Mouse (Mus musculus) limb, embryonic 11.5 days (tissue): ENCODE measurements around the gene Napsa. TPM values are rescaled to one million over a fixed set of nuclear protein-coding genes. Genes with fewer than 3 reads are reported as not detected.
A peak's percentile ranks its signal among the peaks of the same experiment; 100 is the strongest.

Experiments used
- ATAC-seq: fragments of 200-750 bp; cut with Nextera tagmentation; 2 replicates; pipeline ENCODE4 v1.8.0; 2017; ENCODE audit warnings: low read depth; ENCODE audit not compliant: insufficient number of reproducible peaks, low FRiP score, low TSS enrichment
- DNase-seq: peaks from one replicate; pipeline ENCODE4 v3.0.0-alpha.2; 2015; ENCODE audit warnings: low spot score
- H3K27ac ChIP-seq: fragments of 300-500 bp; sonication (generic); replicated peaks from 2 replicates; pipeline ENCODE4 v1.5.1; 2014; ENCODE audit warnings: low read depth, mild to moderate bottlenecking, low read length
- H3K27me3 ChIP-seq: fragments of 300-500 bp; sonication (generic); 2 replicates; pipeline ENCODE4 v1.6.1; 2014; ENCODE audit warnings: mild to moderate bottlenecking, low read length, mixed read lengths; ENCODE audit not compliant: control insufficient read depth, insufficient read depth
- H3K36me3 ChIP-seq: fragments of 300-500 bp; sonication (generic); 2 replicates; pipeline ENCODE4 v1.6.1; 2014; ENCODE audit warnings: mild to moderate bottlenecking, low read length, moderate library complexity, mixed read lengths; ENCODE audit not compliant: control insufficient read depth, insufficient read depth
- H3K4me1 ChIP-seq: fragments of 300-500 bp; sonication (generic); 2 replicates; pipeline ENCODE4 v1.6.1; 2014; ENCODE audit warnings: low read length, mixed read lengths; ENCODE audit not compliant: control insufficient read depth, insufficient read depth
- H3K4me2 ChIP-seq: fragments of 300-500 bp; sonication (generic); 2 replicates; pipeline ENCODE4 v1.6.1; 2014; ENCODE audit warnings: low read depth, mild to moderate bottlenecking, moderate library complexity; ENCODE audit not compliant: severe bottlenecking
- H3K4me3 ChIP-seq: fragments of 300-500 bp; sonication (generic); 2 replicates; pipeline ENCODE4 v1.5.1; 2014; ENCODE audit warnings: low read depth, low read length
- H3K9ac ChIP-seq: fragments of 300-500 bp; sonication (generic); 2 replicates; pipeline ENCODE4 v1.6.1; 2014; ENCODE audit warnings: mild to moderate bottlenecking, low read length
- H3K9me3 ChIP-seq: fragments of 300-500 bp; sonication (generic); 2 replicates; pipeline ENCODE4 v1.6.1; 2016; ENCODE audit warnings: low read length; ENCODE audit not compliant: control insufficient read depth
- WGBS: fragments of 180-500 bp; shearing (Covaris S2); extraction: QIAGEN DNeasy Blood & Tissue Kit; methylation state at CpG from one replicate; pipeline ENCODE4 v1.1.7; 2014; 5-methylcytosine and 5-hydroxymethylcytosine counted together
- polyA plus RNA-seq: library from polyadenylated mRNA; unstranded; fragments of >200 nt; fragmentation: Nextera tagmentation; extraction: Ambion mirVana; gene quantifications from 2 replicates; pipeline ENCODE4 v1.2.1, GENCODE M21; 2014

Napsa gene
- polyA plus RNA-seq, 1 experiment from 2014 or later: 0.61 TPM

DNA sequence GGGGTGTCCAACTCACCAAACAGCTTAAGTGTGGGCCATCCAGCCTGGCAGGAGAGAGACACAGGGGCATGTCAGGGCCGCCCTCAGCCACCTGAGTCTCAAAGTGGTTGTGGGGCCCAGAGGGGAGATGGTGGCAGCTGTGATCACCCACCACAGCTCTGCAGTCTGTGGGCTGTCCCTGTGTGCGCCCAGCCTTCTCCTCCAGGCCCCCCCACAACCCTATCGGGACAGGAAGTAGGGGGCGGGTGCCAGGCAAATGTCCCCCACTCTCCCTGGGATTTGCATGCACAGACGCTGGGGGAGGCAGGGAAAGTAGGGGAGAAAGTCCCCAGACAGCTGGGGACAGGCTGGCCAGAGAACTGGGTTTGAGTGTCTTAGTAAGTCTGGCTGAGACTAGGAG lies 41.0 kb upstream of the Napsa start:
- no peak overlapping the region for H3K9ac ChIP-seq
- no peaks in the 10 kb centered on the region for H3K9me3 ChIP-seq
- no peak overlapping the region for H3K4me3 ChIP-seq
- peaks cover 15% of the 10 kb centered on the region for H3K36me3 ChIP-seq
- no peak for DNase-seq
- ATAC-seq: no peak
- WGBS: 42% methylated on average over 5 of the region's 5 CpGs
- peaks cover 13% of the 10 kb centered on the region; the same call in 1 of the 2 replicates for H3K27me3 ChIP-seq
- no peak overlapping the region for H3K27ac ChIP-seq
- H3K4me1 ChIP-seq: no peaks in the 10 kb centered on the region
- no peak overlapping the region for H3K4me2 ChIP-seq

DNA sequence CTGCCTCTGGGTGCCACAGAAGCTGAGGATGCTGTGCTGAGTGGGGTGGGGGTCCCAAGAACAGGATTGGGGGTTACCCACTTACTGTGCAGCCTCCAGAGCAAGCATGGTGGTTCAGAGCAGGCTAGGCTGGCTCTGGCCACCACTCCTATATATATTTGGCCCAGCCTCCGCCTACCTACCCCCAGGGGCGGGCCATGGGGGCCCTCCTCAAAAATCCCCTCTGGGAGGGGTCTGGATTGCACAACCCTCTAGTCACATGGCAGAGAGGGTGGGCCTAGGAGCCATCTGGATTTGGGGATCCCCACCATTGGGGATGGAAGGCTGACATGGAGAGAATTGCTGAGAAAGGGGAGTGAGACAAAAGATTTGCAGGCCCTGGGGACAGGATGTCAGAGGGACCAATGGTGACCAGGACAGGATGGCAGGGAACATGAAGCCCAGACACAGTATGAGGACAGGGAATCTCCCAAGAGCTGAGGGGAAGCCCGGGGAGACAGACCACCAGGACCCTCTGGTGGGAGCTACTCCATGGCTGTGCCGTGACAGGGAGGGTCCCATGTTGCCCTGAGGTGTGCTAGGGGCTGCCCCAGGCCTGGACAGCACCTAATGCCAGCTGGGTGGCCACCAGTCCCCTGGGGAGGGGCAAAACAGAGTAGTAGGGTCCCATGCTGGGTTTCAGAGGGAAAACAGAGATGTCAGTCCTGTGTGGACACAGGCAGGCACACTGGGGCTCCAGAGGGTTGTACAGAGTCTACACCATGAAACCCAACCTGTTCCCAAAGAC lies 40.0 kb upstream of the Napsa start, which contains the start of gene Spib:
Spib (minus strand) TSS at position 126 of the 787 bp plus-strand sequence.
- peaks cover 17% of the 10 kb centered on the region for H3K36me3 ChIP-seq
- H3K9me3 ChIP-seq: no peaks in the 10 kb centered on the region
- no peak within 1 kb of the TSS for H3K4me3 ChIP-seq
- DNase-seq (no peak), ATAC-seq (no peak)
- H3K4me1 ChIP-seq: no peaks in the 10 kb centered on the region
- H3K27ac ChIP-seq: no peak within 1 kb of the TSS
- WGBS: 80% methylated on average over 4 of the region's 4 CpGs
- no peak within 1 kb of the TSS for H3K9ac ChIP-seq
- H3K27me3 ChIP-seq: peaks cover 4% of the 10 kb centered on the region; the same call in 1 of the 2 replicates
- no peak within 1 kb of the TSS for H3K4me2 ChIP-seq

DNA sequence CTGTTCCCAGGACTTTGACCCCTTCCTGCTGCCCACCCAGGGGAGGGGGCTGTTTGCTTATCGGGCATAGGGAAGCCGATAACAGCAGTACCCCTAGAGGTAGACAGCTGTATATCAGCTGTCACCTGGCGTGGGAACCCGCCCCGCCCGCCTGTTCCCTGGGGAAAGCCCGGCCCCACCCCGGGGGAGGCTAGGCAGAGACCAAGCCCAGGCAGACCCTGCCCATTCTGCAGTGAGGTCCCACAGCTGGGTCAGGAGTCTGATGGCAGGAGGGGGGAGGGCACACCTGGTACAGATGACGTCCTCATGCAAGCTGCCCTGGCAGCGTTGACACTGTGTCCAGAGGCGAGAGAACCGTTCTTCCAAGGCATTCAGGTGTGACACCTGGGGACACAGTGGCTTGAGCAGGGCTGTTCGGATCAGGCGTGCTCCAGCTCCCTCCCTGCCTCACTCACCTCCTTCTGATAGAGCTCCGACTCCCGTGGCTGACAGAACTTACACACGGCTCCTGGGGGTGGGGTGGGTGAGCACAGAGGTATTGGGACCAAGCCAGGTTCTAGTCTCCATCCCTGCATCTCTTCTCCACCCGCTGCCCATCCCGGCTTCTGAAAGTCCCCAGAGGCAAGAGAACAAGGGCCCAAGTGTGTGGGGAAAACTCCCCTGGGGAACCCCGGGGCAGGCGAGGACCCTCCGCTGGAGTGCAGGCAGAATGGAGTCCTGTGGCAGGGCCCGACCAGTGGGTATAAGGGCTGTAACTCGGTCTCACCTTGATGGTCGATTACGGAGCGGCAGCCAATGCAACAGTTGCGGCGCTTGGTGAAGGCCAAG lies 39.0 kb upstream of the Napsa start:
- WGBS: 85% methylated on average over 29 of the region's 29 CpGs

DNA sequence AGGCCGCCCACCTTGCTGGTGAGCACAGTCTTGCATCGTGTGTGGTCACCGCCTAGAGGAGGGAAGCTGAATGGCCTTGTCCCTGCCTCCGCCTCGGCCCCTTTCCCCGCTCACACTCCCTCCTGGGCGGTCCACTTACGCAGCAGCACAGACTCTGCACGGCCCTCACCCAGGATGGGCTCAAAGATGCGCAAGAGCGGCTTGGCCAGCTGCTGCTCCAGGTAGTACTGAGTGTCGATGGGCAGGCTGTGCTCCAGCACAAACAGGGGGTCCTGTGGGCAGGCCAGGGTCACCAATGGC lies 38.5 kb upstream of the Napsa start:
- Histone ChIP-seq H3K4me1 (no peaks in the 10 kb centered on the region), H3K4me3 (no peak overlapping the region), H3K9me3 (no peaks in the 10 kb centered on the region), H3K4me2 (no peak overlapping the region), H3K9ac (no peak overlapping the region), H3K36me3 (peaks cover 27% of the 10 kb centered on the region), H3K27me3 (no peaks in the 10 kb centered on the region), H3K27ac (no peak overlapping the region)
- DNase-seq (no peak), ATAC-seq (no peak)
- 82% methylated on average over 12 of the region's 12 CpGs for WGBS

More for the DNA sequence above, 39.0 kb upstream of the Napsa start:
- Histone ChIP-seq H3K27me3 (0 out of 2 replicates have a peak, but pooled peaks cover under 1% of the 10 kb centered on the region), H3K9ac (no peak overlapping the region), H3K4me1 (no peaks in the 10 kb centered on the region), H3K36me3 (peaks cover 23% of the 10 kb centered on the region), H3K4me2 (no peak overlapping the region), H3K4me3 (no peak overlapping the region), H3K27ac (no peak overlapping the region), H3K9me3 (no peaks in the 10 kb centered on the region)
- DNase-seq (no peak), ATAC-seq (no peak)

DNA sequence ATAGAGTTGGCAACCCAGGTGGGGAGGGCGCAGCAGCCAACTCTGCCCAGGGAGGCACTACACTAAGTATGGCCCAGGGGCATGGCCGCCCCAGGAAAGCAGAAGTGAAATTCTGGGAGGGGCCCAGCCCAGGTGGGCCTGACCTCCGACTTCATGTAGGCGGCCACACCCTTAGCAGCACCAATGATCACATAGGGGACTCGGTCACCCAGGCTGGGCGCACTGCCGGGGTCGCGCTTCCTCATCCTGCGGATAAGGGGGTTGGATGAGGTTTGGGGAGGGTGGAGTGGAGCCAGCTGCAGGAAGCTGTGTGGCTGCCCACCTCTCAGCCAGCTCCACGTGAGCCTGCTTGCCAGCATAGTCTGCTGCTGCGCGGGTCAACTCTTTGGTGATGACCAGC lies 37.9 kb upstream of the Napsa start:
- Histone ChIP-seq H3K9me3 (no peaks in the 10 kb centered on the region), H3K9ac (no peak overlapping the region), H3K27ac (no peak overlapping the region), H3K4me2 (no peak overlapping the region), H3K36me3 (peaks cover 31% of the 10 kb centered on the region), H3K27me3 (no peaks in the 10 kb centered on the region), H3K4me1 (no peaks in the 10 kb centered on the region), H3K4me3 (no peak overlapping the region)
- DNase-seq: no peak
- WGBS: 87% methylated on average over 13 of the region's 13 CpGs
- no peak for ATAC-seq

DNA sequence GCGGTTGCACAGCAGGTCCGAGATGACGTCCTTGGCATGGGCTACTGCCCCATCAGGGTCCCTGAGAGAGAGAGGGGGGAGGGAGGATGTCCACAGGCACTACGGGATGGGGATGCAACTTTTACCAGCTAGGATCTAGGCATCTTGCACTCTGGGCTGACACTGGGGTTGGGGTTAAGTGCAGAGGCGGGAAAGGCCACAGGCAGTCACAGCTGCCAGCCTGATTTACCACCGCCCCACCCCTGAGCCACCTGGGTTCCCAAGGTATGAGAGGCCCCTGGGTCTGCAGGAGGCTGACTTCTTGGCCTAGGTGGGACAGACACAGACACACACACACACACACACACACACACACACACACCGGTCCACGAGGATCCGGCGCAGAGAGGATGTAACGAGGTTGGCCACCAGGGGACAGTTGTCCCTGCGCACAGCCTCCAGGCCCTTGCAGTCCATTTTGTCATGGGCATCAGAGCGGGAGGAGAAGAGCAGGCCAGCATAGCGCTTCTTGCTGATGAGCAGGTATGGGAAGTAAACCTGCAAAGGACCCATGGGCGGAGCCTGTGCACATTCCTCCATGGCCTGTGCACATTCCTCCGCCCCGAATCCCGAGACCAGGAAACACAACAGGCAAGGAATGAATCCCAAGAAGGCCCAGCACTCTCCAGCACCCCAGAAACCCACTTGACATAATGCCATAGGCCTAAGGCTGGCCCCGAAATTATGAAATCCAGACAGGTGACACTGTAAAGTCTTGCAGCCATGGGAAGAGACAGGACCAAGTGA lies 37.3 kb upstream of the Napsa start:
- Histone ChIP-seq H3K27ac (no peak overlapping the region), H3K36me3 (peaks cover 33% of the 10 kb centered on the region), H3K4me1 (no peaks in the 10 kb centered on the region), H3K27me3 (no peaks in the 10 kb centered on the region), H3K4me2 (no peak overlapping the region), H3K4me3 (no peak overlapping the region), H3K9ac (0 out of 2 replicates have a peak overlapping the region, but pooled peaks have one; percentile 7), H3K9me3 (no peaks in the 10 kb centered on the region)
- 82% methylated on average over 19 of the region's 19 CpGs for WGBS
- DNase-seq (no peak), ATAC-seq (no peak)

DNA sequence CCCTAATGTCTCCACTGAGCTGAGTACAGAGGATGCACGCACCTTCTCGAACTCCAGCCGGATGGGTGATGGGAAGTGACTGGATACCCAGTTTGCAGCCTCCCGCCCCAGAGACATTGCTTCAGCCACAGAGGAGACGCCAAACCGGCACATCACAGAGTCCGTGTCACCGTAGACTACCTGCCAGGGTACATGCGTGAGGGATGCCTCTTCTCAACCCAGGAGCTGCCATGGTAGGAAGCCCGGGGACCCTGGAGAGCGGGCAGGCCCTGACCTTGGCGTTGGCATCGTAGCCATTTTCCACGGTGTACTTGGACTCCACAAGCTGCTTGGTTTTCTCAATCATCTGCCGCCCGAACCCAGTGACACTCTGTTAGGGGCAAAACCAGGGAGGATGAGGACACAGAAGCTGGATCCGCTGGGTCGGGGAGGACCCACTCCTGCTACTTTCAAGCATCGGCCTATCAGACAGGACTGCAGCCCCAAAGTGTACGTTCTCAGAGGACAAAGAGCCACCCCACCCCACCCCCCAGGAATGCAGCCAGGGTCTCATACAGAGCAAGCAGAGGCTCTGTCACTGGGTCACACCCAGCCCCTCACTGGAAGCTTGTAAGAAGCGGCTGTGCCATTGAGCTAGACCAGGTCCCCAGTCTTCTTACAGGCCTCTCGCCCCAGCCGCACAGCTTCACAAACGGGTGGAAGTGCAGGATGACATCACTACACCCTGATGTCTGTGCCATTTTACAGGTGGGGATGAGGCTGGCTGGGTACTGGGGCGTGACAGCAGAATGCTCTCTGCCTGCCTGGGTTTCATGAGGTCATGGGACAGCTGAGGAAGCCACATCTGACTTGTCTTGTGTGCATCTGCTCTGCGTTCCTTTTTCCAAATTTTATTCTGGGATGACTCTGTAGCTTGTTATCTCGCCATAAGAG lies 36.3 kb upstream of the Napsa start:
- H3K9me3 ChIP-seq: no peaks in the 10 kb centered on the region

More for the DNA sequence above, 36.3 kb upstream of the Napsa start:
- H3K36me3 ChIP-seq: peaks cover 44% of the 10 kb centered on the region
- whole genome bisulfite sequencing: 95% methylated on average over 27 of the region's 27 CpGs
- DNase-seq (no peak), ATAC-seq (no peak)
- no peaks in the 10 kb centered on the region for H3K27me3 ChIP-seq
- H3K4me2 ChIP-seq: no peak overlapping the region
- no peak overlapping the region for H3K4me3 ChIP-seq
- no peak overlapping the region for H3K9ac ChIP-seq
- no peak overlapping the region for H3K27ac ChIP-seq
- H3K4me1 ChIP-seq: no peaks in the 10 kb centered on the region
